Mouse (Mus musculus): Measurements from ENCODE around the gene Plpp3. TPM values are rescaled to one million over a fixed set of nuclear protein-coding genes. Genes with fewer than 3 reads are reported as not detected.

Plpp3 gene
- polyA plus RNA-seq, 1 experiment = 258 TPM

DNA sequence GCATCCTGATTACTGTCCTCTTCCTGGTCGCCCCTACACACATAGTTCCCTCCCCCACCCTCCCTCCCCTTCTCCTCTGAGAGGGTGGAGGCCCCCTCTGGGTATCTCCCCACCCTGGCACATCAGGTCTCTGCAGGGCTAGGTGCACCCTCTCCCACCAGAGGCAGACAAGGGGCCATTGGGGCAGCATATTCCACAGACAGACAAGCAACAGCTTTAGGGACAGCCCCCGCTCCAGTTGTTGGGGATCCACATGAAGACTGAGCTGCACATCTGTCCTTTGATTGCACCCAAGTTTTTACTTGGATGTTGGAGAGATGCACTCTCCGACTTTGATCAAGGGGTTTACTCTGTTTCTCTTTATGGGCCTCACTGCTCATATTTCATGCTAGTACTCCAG is 43.7 kb upstream of the Plpp3 start:
- peaks cover 3% of the 10 kb centered on the region; the same call in 1 of the 2 replicates for H3K4me1 ChIP-seq (ENCODE audit: control insufficient read depth, insufficient read depth, low read length)
- no peak overlapping the region for H3K27ac ChIP-seq (ENCODE audit: insufficient read depth, low read length)
- H3K4me3 ChIP-seq (ENCODE audit: insufficient read depth, low read length) = no peak overlapping the region
- TF ChIP-seq CTCF (IDR thresholded peaks at IDR 0.05; ENCODE audit: extremely low read depth, insufficient read depth, low read length) (no peak), POLR2A (IDR thresholded peaks at IDR 0.05; ENCODE audit: extremely low read depth, insufficient read depth, low read length) (no peak)

- Histone ChIP-seq H3K4me1 (ENCODE audit: control insufficient read depth, insufficient read depth, low read length) (no peaks in the 10 kb centered on the region), H3K27ac (ENCODE audit: insufficient read depth, low read length) (no peak overlapping the region), H3K4me3 (ENCODE audit: insufficient read depth, low read length) (no peak overlapping the region)
- TF ChIP-seq POLR2A (IDR thresholded peaks at IDR 0.05; ENCODE audit: extremely low read depth, insufficient read depth, low read length) = no peak
- no peak for TF ChIP-seq CTCF (IDR thresholded peaks at IDR 0.05; ENCODE audit: extremely low read depth, insufficient read depth, low read length)
Measured at GRCm38 (mm10) chr4:105121081-105121480, 36.1 kb upstream of the Plpp3 start.

- H3K4me1 ChIP-seq (ENCODE audit: control insufficient read depth, insufficient read depth, low read length) = no peaks in the 10 kb centered on the region
- H3K4me3 ChIP-seq (ENCODE audit: insufficient read depth, low read length) = no peak overlapping the region
- H3K27ac ChIP-seq (ENCODE audit: insufficient read depth, low read length) = no peak overlapping the region
- TF ChIP-seq CTCF (IDR thresholded peaks at IDR 0.05; ENCODE audit: extremely low read depth, insufficient read depth, low read length) (peak; percentile 60), POLR2A (IDR thresholded peaks at IDR 0.05; ENCODE audit: extremely low read depth, insufficient read depth, low read length) (no peak)
Measured at GRCm38 (mm10) chr4:105122429-105122828, 34.7 kb upstream of the Plpp3 start.

DNA sequence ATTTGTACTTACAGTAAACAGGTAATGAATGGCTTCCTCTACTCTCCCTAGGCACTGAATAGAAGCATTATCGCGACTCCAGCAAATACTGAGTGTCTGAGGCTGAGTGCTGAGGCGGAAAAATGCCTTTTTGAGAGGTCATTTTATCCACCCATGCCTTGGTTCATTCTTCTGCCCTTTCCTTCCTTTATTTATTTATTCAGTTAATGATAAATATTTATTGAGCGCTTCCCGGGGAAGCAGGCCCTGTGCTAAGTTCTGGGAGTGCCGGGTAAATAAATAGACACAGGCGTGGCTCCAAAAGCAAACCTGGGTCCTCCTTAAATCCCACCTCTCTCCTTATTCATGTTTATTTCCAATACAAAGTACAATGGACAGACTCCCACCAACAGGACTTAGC is 27.9 kb upstream of the Plpp3 start:
- TF ChIP-seq CTCF (IDR thresholded peaks at IDR 0.05; ENCODE audit: extremely low read depth, insufficient read depth, low read length) (no peak), POLR2A (IDR thresholded peaks at IDR 0.05; ENCODE audit: extremely low read depth, insufficient read depth, low read length) (no peak)
- Histone ChIP-seq H3K27ac (ENCODE audit: insufficient read depth, low read length) (no peak overlapping the region), H3K4me1 (ENCODE audit: control insufficient read depth, insufficient read depth, low read length) (no peaks in the 10 kb centered on the region), H3K4me3 (ENCODE audit: insufficient read depth, low read length) (no peak overlapping the region)

DNA sequence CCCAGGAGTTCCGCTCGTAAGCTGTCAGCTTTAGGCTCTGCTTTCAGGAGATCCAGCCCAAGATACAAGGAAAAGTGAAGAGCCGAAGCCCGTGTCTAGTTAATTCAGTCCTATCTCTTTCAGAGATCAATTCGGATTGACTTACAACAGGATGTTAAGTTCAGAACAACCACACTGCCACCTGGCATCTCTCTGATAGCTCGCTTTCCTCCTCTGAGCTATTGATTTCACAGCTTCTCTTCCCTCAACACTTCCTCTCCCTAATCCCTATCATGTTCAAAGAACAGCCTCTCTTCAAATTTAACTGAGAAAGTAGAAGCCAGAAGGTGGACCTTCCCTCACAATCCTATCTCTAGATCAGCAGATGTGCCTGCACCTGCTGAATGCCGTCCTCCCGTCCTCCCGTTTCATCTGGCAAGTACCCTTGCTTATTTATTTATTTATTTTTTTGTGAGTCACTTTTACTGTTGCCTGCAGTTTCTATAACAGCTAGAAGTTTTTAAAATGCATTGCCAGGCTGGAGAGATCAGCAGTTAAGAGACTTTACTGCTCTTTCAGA is 25.3 kb upstream of the Plpp3 start:
- Histone ChIP-seq H3K27ac (ENCODE audit: insufficient read depth, low read length) (no peak overlapping the region), H3K4me1 (ENCODE audit: control insufficient read depth, insufficient read depth, low read length) (no peaks in the 10 kb centered on the region)
- no peak for TF ChIP-seq CTCF (IDR thresholded peaks at IDR 0.05; ENCODE audit: extremely low read depth, insufficient read depth, low read length)
- TF ChIP-seq POLR2A (IDR thresholded peaks at IDR 0.05; ENCODE audit: extremely low read depth, insufficient read depth, low read length) = no peak

GRCm38 (mm10) chr4:105133350-105134050 is 23.6 kb upstream of the Plpp3 start:
- no peaks in the 10 kb centered on the region for H3K4me1 ChIP-seq (ENCODE audit: control insufficient read depth, insufficient read depth, low read length)
- no peak for TF ChIP-seq CTCF (IDR thresholded peaks at IDR 0.05; ENCODE audit: extremely low read depth, insufficient read depth, low read length)
- no peak for TF ChIP-seq POLR2A (IDR thresholded peaks at IDR 0.05; ENCODE audit: extremely low read depth, insufficient read depth, low read length)
- H3K27ac ChIP-seq (ENCODE audit: insufficient read depth, low read length) = no peak overlapping the region
- H3K4me3 ChIP-seq (ENCODE audit: insufficient read depth, low read length) = no peak overlapping the region

More for the DNA sequence above, 25.3 kb upstream of the Plpp3 start:
- H3K4me3 ChIP-seq (ENCODE audit: insufficient read depth, low read length) = no peak overlapping the region

GRCm38 (mm10) chr4:105149492-105149891 is 7.7 kb upstream of the Plpp3 start:
- H3K4me3 ChIP-seq (ENCODE audit: insufficient read depth, low read length) = no peak overlapping the region
- H3K27ac ChIP-seq (ENCODE audit: insufficient read depth, low read length) = no peak overlapping the region
- no peaks in the 10 kb centered on the region; the same call in 1 of the 2 replicates for H3K4me1 ChIP-seq (ENCODE audit: control insufficient read depth, insufficient read depth, low read length)
- TF ChIP-seq CTCF (IDR thresholded peaks at IDR 0.05; ENCODE audit: extremely low read depth, insufficient read depth, low read length) = no peak
- no peak for TF ChIP-seq POLR2A (IDR thresholded peaks at IDR 0.05; ENCODE audit: extremely low read depth, insufficient read depth, low read length)

- Histone ChIP-seq H3K4me1 (ENCODE audit: control insufficient read depth, insufficient read depth, low read length) (no peaks in the 10 kb centered on the region; the same call in 1 of the 2 replicates), H3K4me3 (ENCODE audit: insufficient read depth, low read length) (no peak overlapping the region), H3K27ac (ENCODE audit: insufficient read depth, low read length) (no peak overlapping the region)
- TF ChIP-seq CTCF (IDR thresholded peaks at IDR 0.05; ENCODE audit: extremely low read depth, insufficient read depth, low read length) (peak; percentile 99), POLR2A (IDR thresholded peaks at IDR 0.05; ENCODE audit: extremely low read depth, insufficient read depth, low read length) (no peak)
Measured at GRCm38 (mm10) chr4:105151911-105152690, 5.0 kb upstream of the Plpp3 start.

- TF ChIP-seq CTCF (IDR thresholded peaks at IDR 0.05; ENCODE audit: extremely low read depth, insufficient read depth, low read length) (no peak), POLR2A (IDR thresholded peaks at IDR 0.05; ENCODE audit: extremely low read depth, insufficient read depth, low read length) (no peak)
- H3K27ac ChIP-seq (ENCODE audit: insufficient read depth, low read length) = no peak overlapping the region
- no peak overlapping the region for H3K4me3 ChIP-seq (ENCODE audit: insufficient read depth, low read length)
Measured at GRCm38 (mm10) chr4:105153227-105153626, 3.9 kb upstream of the Plpp3 start.

More at GRCm38 (mm10) chr4:105153227-105153626, 3.9 kb upstream of the Plpp3 start:
- H3K4me1 ChIP-seq (ENCODE audit: control insufficient read depth, insufficient read depth, low read length) = no peaks in the 10 kb centered on the region; the same call in 1 of the 2 replicates
